Comparison of ENCODE assay signal across 8 mouse cellular contexts in the genomic region with DNA sequence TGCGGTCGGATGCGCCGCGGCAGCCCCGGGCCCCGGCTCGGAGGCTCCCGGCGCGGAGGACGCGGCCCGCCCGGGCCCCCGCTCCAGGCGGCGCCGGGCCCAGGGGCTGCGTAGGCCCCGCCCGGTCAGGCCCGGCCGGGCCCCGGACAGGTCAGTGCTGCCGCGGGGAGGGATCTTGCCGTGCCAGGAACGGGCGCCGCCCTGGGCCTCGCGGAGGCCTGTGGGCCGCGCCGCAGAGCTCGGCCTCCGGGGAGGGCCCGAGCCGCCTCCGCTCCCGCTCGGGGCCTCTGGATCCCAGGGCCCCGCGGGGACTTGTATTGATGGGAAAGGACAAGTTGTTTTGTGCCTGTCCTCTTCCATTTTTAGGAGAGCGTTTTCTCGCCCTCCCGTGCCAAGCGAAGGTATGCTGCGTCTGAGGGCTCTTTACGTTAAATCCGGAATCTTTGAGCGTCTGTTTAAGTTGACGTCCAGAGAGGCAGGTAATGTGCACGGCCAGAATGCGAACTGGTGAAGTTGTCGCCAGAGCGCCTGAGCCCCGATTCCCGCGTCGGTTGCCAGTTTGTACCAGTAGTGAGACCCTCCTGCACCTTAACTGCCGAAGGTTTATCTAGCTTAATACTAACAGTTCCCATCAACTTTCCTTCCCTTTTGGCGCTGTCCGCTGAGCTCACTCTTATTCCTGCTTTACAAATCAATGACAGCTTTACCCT. TPM values are rescaled to one million over a fixed set of nuclear protein-coding genes. Genes with fewer than 3 reads are reported as not detected.
DNase-seq lines count a peak whose midpoint lies in the region; ATAC-seq and TF ChIP-seq lines count a peak whose summit lies in the region.

No protein-coding gene starts in this region.

- peak overlapping the region; percentile 89 for H3K4me3 ChIP-seq in heart, embryonic 10.5 days
- peak overlapping the region; percentile 98 for H3K4me3 ChIP-seq in kidney, embryonic 14.5 days (ENCODE audit: low read length)

- peak overlapping the region; percentile 99 for H3K9ac ChIP-seq in kidney, embryonic 14.5 days (ENCODE audit: low read depth, low read length)

- CTCF ChIA-PET in Patski (lab: Charles Lee), result interaction anchor here (1.1 to 4.1 kb wide), 2 partner anchors 17 to 28 kb away, joined by 3 to 13 read pairs; no protein-coding TSS in a partner anchor

- WGBS in heart, embryonic 10.5 days, result under 1% methylated on average over 57 of the region's 65 CpGs
- 0% methylated on average over 58 of the region's 65 CpGs for WGBS in kidney, embryonic 14.5 days

- POLR2A ChIA-PET in Patski (lab: Charles Lee), result interaction anchor here (0.9 to 1.6 kb wide), 4 partner anchors 9 to 28 kb away, joined by 3 to 8 read pairs (median 6); a partner anchor contains a TSS

- in situ Hi-C loops in Patski (cut with MboI; ENCODE audit: low pct_unique_long_range_greater_than_20kb), result no loop called here

- no peak for TF ChIP-seq CTCF in Patski (IDR thresholded peaks at IDR 0.05)

- ATAC-seq in Patski, result peak; percentile 41
- ATAC-seq in kidney, embryonic 14.5 days (ENCODE audit: low FRiP score, low TSS enrichment), result peak; percentile 81

- H3K4me1 ChIP-seq in heart, embryonic 10.5 days, result peaks cover 55% of the 10 kb centered on the region
- peaks cover 39% of the 10 kb centered on the region for H3K4me1 ChIP-seq in kidney, embryonic 14.5 days (ENCODE audit: control insufficient read depth, insufficient read depth, low read length)

- no peaks in the 10 kb centered on the region for H3K27me3 ChIP-seq in Patski
- peaks cover 3% of the 10 kb centered on the region for H3K27me3 ChIP-seq in heart, embryonic 10.5 days (ENCODE audit: insufficient read depth, poor library complexity, severe bottlenecking)
- no peaks in the 10 kb centered on the region for H3K27me3 ChIP-seq in kidney, embryonic 14.5 days (ENCODE audit: control insufficient read depth, insufficient read depth, low read length)

- H3K36me3 ChIP-seq in heart, embryonic 10.5 days, result peaks cover 8% of the 10 kb centered on the region
- peaks cover 5% of the 10 kb centered on the region; the same call in 1 of the 2 replicates for H3K36me3 ChIP-seq in kidney, embryonic 14.5 days (ENCODE audit: control insufficient read depth, insufficient read depth, low read length)

- DNase-seq in A20 (ENCODE audit: low read depth, low spot score) (peak; percentile 76), Patski (ENCODE audit: low read depth, low spot score) (no peak)
- DNase-seq in embryo, embryonic 9.5 days (ENCODE audit: extremely low spot score), result peak; percentile 52
- no peak for DNase-seq in heart, embryonic 10.5 days (ENCODE audit: low spot score)
- DNase-seq in lung, postnatal 10 days, result peak; percentile 61
- peak; percentile 66 to 69 for DNase-seq in spleen, postnatal 10 days (ENCODE audit: low spot score in 2 of 2)
- no peak for DNase-seq in left cerebral cortex, adult 9 months (ENCODE audit: low spot score in 2 of 2)

- H3K9me3 ChIP-seq in heart, embryonic 10.5 days, result no peaks in the 10 kb centered on the region
- no peaks in the 10 kb centered on the region for H3K9me3 ChIP-seq in kidney, embryonic 14.5 days (ENCODE audit: control insufficient read depth, low read length)

- H3K4me2 ChIP-seq in kidney, embryonic 14.5 days (replicated peaks; ENCODE audit: low read depth, low read length), result peak overlapping the region; percentile 80

- peak overlapping the region; percentile 98 for H3K27ac ChIP-seq in heart, embryonic 10.5 days
- H3K27ac ChIP-seq in kidney, embryonic 14.5 days (ENCODE audit: low read depth, low read length), result peak overlapping the region; percentile 85

RNA-seq across cellular contexts. Expression of a gene that starts 27.3 kb away (rescaled TPM):
- polyA plus RNA-seq in Patski (2021), result 0.04 TPM
- polyA plus RNA-seq in heart, embryonic 10.5 days (2016; fragmentation: Nextera tagmentation; extraction: Ambion mirVana), result 0.04 and 0.10 TPM in 2 replicates
- polyA plus RNA-seq in kidney, embryonic 14.5 days (2014; fragmentation: Nextera tagmentation; extraction: Ambion mirVana), result 0.23 and 0.49 TPM in 2 replicates

Comparison
In these comparisons a context has a peak if more than half of its experiments do, and no peak if none do; other contexts are left out.
1. DNase-seq: peak in A20 (single experiment), embryo, embryonic 9.5 days (single experiment), lung, postnatal 10 days (single experiment) and spleen, postnatal 10 days (2 of 2); none in Patski (single experiment), heart, embryonic 10.5 days (single experiment) and left cerebral cortex, adult 9 months (0 of 2).